1 mouse cellular context compared by ENCODE assay signal in genomic region chr17:25813471-25813870, GRCm38 (mm10).
TF ChIP-seq lines count a peak whose summit lies in the region.

No protein-coding gene starts in this region.

TF ChIP-seq in CH12.LX, 34 proteins besides CTCF, POLR2A, EP300 and RAD21 (continued from another document):
- TF ChIP-seq ETS1 (conservative IDR thresholded peaks at IDR 0.05; ENCODE audit: low read depth, low read length) (no peak), MXI1 (IDR thresholded peaks at IDR 0.05; ENCODE audit: low read depth, low read length) (peak; percentile 87), ZMIZ1 (IDR thresholded peaks at IDR 0.05; ENCODE audit: low read depth, low read length) (no peak), NELFE (IDR thresholded peaks at IDR 0.05; ENCODE audit: low read depth, low read length) (no peak), SIN3A (IDR thresholded peaks at IDR 0.05; ENCODE audit: low read length) (peak; percentile 81; the same call in 1 of the 2 replicates), USF2 (conservative IDR thresholded peaks at IDR 0.05; ENCODE audit: low read depth, low read length) (no peak), ZC3H11A (IDR thresholded peaks at IDR 0.05; ENCODE audit: low read depth, low read length) (no peak)
